Mouse (Mus musculus) megakaryocyte-erythroid progenitor cell, adult 5-6 weeks (primary cell): ENCODE data around the gene Pamr1. TPM values are rescaled to one million over a fixed set of nuclear protein-coding genes. Genes with fewer than 3 reads are reported as not detected.

ENCODE experiments used
- ATAC-seq: replicated peaks from 2 replicates; pipeline ENCODE4 v1.8.0; 2016; ENCODE audit warnings: mild to moderate bottlenecking, inconsistent platforms; ENCODE audit not compliant: severe bottlenecking, poor library complexity, low FRiP score, low TSS enrichment
- total RNA-seq, 2 experiments: library from RNA; stranded (forward) in 1 of 2; stranded (reverse) in 1 of 2; fragments of 200-1000, 215-1000 nt in 1 of 2; fragments of >200 nt in 1 of 2; fragmentation: Nextera tagmentation in 1 of 2; gene quantifications; 2 replicates each; pipeline ENCODE4 v1.2.3; 2014 to 2017

Gene Pamr1
- total RNA-seq, 2 experiments from 2014 or later: not detected

DNA sequence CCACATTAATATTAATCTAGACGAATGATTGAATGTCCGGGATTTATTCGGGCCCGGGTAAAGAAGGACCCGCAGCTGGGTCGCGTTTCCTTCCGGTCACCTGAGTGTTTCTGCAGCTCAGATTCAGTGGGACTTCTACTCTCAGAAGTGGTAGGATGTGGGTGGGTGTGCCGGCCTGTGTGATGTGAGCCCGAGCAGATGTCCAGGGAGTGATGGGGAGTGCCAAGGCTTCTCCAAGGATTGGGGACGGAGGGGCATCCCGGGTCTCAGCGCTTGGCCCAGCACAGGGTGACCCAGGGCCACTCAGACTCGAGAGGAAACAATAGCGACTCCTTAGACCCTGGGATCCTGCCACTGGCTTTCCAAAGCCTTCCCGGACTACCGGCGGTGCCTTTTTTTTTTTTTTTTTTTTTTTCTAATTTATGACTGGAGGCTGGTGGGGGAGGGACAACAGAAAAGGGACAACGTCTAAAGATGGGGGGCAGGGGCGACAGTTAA lies 108.4 kb downstream of the Pamr1 start, which contains the start of gene Slc1a2:
Gene Slc1a2 (plus strand): TSS at position 497 of the 498 bp plus-strand sequence.
- ATAC-seq: no peak

DNA sequence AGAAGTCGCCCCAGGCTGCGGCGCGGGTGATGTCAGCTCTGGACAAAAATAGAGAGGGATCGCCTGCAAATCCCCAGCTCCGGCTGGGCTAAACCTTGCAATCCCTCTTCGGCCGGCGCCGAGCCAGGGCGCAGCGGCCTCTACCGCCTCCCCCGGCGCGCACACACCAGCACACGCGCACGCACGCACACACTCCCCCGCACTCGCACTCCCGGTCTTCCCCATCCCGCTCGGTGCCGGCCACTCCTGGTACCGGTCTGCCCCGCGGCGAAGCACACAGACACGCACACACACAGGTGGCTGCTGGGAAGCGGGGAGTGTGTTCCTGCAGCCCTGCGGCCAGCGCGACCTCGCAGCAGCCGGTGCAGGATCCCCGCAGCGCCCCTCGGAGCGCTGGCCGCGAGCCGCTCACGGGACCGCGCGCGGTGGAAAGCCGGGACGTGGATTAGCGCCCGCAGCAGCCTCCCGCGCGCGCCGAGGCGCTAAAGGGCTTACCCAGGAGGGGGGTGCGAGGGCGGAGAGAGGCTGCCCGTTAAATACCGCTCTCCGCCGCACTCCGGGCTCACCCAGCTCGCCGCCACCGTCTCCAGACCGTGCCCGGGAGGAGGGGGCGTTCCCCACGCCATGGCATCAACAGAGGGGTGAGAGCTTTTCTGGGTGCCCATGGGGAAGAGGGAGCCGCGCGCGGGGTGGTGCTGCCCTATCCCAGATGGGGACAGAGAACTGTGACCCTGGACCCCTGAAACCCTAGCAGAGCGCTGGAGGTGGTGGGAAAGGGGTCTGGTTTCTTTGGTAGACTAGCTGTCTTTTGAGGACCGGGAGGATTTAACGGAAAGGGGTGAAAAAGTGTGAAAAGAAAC lies 109.1 kb downstream of the Pamr1 start:
- ATAC-seq: no peak

DNA sequence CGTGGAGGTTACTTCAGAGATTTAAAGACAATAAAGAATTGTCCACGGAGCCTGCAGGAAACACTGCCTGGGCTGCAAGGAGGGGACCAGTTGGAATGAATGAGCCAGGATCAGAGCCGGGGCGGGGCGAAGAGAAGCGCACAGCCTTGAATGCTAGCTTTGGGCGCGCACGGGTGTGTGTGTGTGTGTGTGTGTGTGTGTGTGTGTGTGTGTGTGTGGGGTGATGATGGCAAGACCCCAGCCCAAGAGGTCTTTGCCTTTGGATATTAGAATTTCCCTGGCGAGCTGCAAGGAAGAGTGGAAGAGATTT lies 109.7 kb downstream of the Pamr1 start:
- ATAC-seq: no peak

DNA sequence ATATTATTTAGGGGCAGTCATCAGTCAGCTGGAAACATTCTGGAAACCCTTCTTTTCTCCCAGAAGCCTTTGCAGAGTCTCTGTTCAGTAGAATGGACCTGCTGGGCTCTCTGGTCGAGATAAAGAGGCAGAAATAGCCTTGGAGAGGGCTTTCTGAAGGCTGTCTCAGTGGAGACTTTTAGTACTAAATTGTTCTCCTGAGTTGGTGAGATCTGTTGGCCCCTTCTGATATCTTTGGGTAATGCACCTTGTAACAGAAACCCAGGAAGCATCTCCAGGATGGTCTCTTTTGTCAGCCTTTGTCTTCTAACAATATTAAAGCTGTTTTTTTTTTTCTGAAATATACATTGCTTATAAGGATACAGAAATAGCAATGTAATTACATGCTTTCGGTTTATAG lies 111.2 kb downstream of the Pamr1 start:
- ATAC-seq: no peak

DNA sequence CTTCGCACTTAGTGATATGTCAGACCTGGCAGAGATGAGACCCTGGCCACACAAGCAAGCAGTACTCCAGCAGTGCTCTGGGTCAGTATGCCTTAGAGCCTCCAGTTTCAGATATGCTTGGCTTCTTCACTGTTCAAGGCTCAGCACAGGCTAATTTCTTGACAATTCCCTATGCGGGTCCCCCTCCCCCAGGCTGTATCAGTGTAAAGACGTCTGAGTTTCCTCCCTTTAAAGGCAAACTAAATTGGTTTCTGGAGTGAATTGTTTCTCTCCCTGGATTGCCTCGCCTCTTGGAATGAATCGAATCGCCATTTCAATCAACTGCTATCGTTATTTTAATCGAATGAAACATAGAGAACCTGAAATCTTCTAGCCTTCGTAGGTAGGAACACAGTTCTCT lies 113.1 kb downstream of the Pamr1 start:
- ATAC-seq: no peak

DNA sequence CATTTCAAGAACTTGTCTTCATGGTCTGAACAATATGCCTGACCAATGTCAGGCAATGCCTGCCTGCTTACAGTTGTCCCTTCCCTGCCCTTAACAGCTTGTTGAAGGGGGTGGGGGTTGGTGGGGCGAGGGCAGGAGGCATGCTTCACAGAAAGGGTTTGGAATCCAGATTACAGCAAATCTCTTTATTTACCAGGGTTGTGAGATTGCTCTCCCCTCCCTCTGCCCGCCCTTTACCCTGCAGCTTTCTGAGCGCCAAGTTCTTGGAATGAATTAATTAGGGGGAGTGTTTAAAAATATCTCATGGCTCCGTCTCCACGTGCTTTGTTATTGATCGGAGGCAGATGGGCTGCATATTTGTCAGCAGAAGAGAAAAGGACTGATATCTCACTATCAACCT lies 113.5 kb downstream of the Pamr1 start:
- ATAC-seq: no peak

DNA sequence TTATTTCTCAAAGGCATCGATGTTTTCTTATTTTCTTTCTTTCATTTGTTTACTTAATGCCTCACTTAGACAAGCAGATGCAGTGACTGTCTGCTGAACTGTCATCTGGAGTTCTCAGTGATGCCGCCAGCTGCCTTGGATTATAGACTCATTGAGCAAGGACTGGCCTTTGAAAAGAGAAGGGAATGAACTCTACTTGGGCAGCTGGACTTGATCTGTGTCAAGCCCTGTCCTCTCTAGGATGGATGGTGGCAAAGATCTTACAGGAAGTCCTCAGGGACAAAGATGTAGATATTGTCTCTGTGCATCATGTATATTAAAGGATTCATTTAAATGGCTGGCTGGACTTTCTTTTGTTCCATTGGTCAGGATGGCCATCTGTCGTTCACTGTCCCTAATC lies 114.1 kb downstream of the Pamr1 start:
- no peak for ATAC-seq

DNA sequence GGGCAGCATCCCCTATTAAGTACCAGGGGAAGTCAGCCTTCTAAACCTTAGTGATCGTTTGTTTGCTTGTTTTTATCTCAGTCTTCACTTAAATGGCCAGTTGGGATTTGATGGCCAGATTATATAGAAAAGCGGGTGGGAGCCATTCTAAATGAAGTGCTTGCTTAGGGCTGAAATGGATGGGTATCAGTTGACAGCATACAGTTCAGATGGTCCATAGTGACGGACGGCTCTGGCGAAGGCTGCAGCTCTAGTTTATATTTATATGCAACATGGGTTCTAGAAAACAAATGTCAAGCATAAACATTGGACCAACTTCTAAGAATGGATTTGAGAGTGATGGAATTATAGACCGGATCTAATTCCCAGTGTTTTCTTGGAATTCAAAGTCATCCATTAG lies 118.2 kb downstream of the Pamr1 start:
- ATAC-seq: no peak

DNA sequence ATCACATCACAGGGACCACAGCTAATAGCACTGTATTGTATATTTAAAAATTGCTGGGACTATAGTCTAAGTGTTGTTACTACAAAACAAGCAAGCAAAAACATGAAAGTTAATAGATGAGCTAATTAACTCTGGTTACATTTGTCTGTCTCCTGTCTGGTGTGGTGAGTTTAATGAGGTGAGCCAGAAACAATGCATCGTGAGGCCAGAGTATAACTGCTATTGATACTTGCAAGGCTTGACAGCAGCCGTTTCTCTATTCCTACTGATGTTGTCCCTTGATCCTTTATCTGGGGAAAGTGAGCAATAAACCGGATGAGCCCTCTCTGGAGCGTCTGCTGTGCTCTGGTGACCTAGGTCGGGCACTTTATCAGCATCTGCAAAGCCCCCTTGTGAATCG lies 119.8 kb downstream of the Pamr1 start:
- ATAC-seq: no peak

DNA sequence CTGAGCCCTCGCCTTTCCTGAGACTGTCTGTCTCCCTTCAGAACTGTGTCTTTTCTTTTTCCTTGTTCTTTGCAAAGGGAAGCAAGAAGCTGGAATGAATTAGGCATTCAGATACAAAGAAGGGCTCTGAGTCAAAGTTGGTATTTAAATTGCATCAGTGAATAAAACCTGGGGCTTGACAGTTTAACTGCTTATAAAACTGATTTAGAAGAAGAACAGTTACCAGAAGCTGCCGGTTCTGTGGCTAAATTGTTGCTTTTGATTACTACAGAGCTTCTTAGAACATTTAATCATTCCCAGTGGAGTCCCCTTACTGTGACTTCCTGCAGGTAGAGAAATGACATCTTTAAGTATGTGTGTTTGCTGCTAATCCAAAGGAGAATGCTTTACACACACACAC lies 124.8 kb downstream of the Pamr1 start:
- ATAC-seq: no peak

DNA sequence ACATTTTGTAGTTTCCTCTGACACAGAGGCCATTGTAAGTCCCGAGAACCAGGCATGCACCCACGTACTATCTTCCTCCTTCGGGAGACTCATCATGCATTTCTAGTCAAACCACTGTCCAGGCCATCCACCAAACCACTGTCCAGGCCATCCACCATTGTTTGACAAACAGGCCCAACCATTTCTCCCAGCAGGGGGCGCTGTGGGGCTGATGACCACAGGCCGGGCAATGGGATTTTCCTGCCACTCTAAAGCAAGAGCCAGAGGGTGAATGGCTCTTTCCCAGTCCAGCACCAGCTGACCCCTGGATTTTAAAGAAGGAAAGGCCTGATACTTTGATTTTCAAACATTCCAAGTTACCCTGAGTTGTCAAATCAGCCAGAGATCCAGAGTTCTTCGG lies 125.5 kb downstream of the Pamr1 start:
- ATAC-seq: peak; percentile 71

DNA sequence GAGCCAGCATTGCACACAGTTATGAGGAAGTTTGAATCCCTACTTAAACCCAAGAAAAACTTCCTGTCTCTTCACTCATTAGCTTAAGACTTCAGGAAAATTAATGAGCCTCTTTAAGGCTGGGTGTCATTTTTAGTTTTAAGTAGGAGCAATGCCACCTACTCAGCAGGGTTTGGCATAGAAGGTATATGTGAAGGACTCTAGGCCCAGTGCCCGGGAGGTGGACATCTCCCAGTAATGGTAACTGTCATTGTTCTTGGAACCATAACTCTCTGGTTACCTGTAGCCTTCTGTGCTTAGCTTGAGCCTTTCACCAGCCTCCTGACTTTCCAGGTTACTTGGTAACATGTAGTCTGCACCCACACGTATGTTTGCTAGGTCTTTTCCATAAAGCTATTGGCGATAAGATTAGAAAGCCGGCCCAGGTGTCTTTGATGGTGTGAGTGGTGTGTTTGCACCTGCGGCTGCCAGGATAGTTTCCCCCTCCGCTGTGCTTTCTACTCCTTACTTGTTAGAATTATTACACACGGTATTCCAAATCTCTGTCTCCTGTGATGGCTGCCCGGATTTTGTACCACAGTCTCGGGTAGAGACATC lies 127.0 kb downstream of the Pamr1 start:
- ATAC-seq: no peak

DNA sequence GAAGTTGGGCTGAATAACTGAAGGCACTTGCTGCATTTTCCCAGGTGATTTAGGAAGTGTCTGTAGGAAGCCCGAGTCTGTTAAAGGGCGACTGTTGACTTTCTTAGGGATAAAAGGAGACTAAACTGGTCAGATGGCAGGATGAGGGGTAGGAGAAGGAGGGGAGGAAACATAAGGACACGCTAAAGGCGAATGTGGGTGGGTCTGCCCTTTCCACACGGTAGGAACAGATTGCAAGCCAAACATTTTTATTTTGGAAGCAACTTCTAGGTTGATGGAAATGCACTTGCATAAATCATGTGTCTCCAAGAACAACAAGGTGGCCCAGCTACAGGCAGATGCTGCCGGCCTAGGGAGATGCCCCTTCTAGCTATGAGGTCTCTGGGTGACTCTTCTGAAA lies 127.6 kb downstream of the Pamr1 start:
- no peak for ATAC-seq

DNA sequence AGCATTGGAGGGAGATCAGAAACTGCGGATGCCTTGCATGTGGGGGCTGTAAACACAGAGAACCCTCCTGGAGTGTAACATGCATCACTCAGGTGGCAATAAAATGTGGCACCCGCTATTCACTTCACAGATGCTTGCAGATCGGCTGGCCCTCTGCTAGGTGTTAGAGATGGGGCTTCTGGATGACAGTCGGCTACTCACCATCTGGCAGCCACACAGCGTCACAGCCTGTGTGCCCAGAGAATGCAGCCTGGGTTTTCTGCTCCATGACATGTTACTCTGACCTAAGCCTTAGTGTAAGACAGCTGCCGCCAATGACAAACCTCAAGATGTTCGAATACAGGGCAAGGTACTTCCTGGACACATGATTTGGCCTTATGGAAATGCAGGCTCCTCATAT lies 131.5 kb downstream of the Pamr1 start:
- no peak for ATAC-seq

DNA sequence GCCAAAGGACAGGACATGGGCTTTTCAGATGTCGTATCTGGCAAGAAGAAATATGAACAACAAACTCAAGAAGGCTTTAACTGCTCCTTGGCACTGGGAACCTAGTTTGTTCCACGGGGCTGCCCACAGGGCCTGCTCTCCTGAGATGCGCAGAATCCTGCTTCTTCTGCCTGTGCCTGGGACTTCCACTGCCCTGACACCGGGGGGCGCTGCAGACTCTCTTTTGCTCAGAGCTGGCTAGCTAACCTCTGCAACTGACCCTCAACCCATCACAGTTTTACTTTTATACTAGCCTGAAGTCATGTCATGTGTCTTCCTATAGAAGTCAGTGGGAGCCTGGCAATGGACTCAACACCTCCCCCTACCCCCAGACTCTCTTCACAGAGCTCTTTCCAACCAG lies 132.4 kb downstream of the Pamr1 start:
- ATAC-seq: peak; percentile 72

DNA sequence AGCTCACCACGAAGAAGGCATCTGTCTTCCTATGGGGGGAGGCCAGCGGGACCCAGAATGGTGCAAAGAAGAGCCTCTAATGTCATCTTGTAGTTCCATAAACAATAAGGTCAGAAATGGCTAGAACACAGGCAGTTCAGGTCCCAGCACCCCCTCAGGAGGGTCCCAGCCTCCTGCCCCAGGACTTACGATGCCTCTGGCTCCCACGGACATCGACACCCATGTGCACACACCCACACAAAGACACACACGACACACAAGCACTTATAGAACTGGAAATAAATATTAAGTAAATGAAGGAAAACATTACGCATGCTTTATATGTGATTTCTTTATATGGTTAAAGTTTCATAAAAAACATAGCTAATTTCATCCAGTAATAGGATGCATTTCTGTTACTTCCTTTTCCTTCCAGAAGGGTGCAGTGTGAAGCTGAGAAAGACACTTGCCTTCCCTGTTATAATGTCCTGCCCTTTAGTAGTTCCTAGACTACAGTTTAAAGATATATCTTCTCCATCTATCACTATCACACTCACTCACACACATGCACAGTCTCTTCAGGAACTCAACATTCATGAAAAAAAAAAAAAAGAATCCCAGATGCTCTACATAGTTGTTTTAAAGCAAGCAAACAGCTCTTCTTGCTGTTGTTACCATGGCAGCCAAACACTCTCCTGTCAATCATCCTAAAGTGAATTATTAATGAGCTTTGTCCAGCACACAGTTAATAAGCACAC lies 135.7 kb downstream of the Pamr1 start:
- peak; percentile 58; the same call in 1 of the 2 replicates for ATAC-seq

DNA sequence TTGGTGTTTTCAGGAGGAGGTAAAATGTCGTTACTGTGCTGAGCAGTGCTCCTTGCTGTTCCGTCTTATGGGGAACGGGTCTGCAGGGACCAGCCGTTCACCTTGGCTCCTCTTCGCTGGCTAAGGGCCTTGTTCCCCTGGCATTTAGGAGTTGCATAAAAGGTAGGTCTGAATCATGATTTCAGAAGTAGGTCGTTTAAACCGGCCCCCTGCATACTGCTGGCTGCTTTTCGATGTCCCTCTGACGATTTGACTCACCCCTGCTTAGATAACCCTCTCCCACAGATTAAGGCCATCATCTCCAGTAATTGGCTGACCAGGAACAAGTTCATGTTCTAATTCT lies 136.3 kb downstream of the Pamr1 start:
- ATAC-seq: no peak
